Mouse (Mus musculus) bone marrow, adult 2 months (tissue): Measurements from ENCODE around the gene Pias4. TPM values are rescaled to one million over a fixed set of nuclear protein-coding genes. Genes with fewer than 3 reads are reported as not detected.

ENCODE experiments used
- H3K27ac ChIP-seq: fragments of 200-500 bp; 2 replicates; pipeline ENCODE4 v1.5.1; 2012; ENCODE audit warnings: low read depth, mild to moderate bottlenecking, control low read depth, inconsistent platforms, low read length; ENCODE audit not compliant: control insufficient read depth, poor library complexity, insufficient read depth
- H3K4me1 ChIP-seq: fragments of 200-500 bp; 2 replicates; pipeline ENCODE4 v1.6.1; 2011; ENCODE audit warnings: low read length; ENCODE audit not compliant: control insufficient read depth, insufficient read depth
- H3K4me3 ChIP-seq: fragments of 200-500 bp; replicated peaks from 2 replicates; pipeline ENCODE3; 2011; ENCODE audit warnings: mild to moderate bottlenecking, low read depth, low read length, control low read depth; ENCODE audit not compliant: control insufficient read depth
- CTCF ChIP-seq: fragments of 200-500 bp; IDR thresholded peaks from 2 replicates; pipeline ENCODE4 v1.5.1; 2011; ENCODE audit warnings: low read length, control low read depth; ENCODE audit not compliant: control insufficient read depth, insufficient read depth
- POLR2A ChIP-seq: fragments of 200-500 bp; IDR thresholded peaks from 2 replicates; pipeline ENCODE4 v1.6.1; 2011; ENCODE audit warnings: low read depth, mild to moderate bottlenecking, control low read depth, low read length, borderline replicate concordance; ENCODE audit not compliant: control insufficient read depth
- WGBS: fragments of 180-500 bp; shearing (Covaris S2); methylation state at CpG from one replicate; pipeline ENCODE4 v1.1.7; 2018; 5-methylcytosine and 5-hydroxymethylcytosine counted together
- polyA plus RNA-seq: library from polyadenylated mRNA; stranded (reverse); fragments of >200 nt; gene quantifications from 2 replicates; pipeline ENCODE4 v1.2.4, GENCODE M21; 2011; ENCODE audit warnings: low replicate concordance; ENCODE audit not compliant: missing spikeins, insufficient read depth, insufficient read length

Pias4 gene
- polyA plus RNA-seq, 1 experiment: 29.0 TPM

- no peak for TF ChIP-seq POLR2A
- TF ChIP-seq CTCF: no peak
- WGBS: 93% methylated on average over 6 of the region's 6 CpGs
- H3K27ac ChIP-seq: no peak overlapping the region
- H3K4me1 ChIP-seq: no peaks in the 10 kb centered on the region
- no peak overlapping the region for H3K4me3 ChIP-seq
These were observed 54.8 kb downstream of the Pias4 start for GRCm38 (mm10) chr10:81112946-81113345.

- H3K4me1 ChIP-seq: peaks cover 3% of the 10 kb centered on the region; the same call in 1 of the 2 replicates
- under 1% methylated on average over 35 of the region's 35 CpGs for WGBS
- TF ChIP-seq POLR2A (no peak), CTCF (no peak)
These were observed 61.5 kb downstream of the Pias4 start for GRCm38 (mm10) chr10:81106113-81106721.

GRCm38 (mm10) chr10:81105565-81106112, 62.1 kb downstream of the Pias4 start, which contains the start of gene Map2k2:
TSS of gene Map2k2 (plus strand) at chr10:81105915.
- peak within 1 kb of the TSS; percentile 100 for H3K27ac ChIP-seq
- peaks cover 3% of the 10 kb centered on the region; the same call in 1 of the 2 replicates for H3K4me1 ChIP-seq
- TF ChIP-seq CTCF (peak; percentile 10; the same call in 1 of the 2 replicates), POLR2A (peak; percentile 99)
- WGBS: under 1% methylated on average over 56 of the region's 56 CpGs
- peak within 1 kb of the TSS; percentile 85 for H3K4me3 ChIP-seq

More at GRCm38 (mm10) chr10:81106113-81106721, 61.5 kb downstream of the Pias4 start:
- Histone ChIP-seq H3K27ac (peak overlapping the region; percentile 100), H3K4me3 (peak overlapping the region; percentile 85)

Other genes with a start within 250 kb of the Pias4 start
- 10.7 and 29.8 TPM in 2 replicates for gene Lmnb2, start 249.7 kb downstream of the Pias4 start, polyA plus RNA-seq
- gene Gadd45b, start 237.8 kb downstream of the Pias4 start, polyA plus RNA-seq: 6.3 and 17.9 TPM in 2 replicates
- gene Gng7, start 153.0 kb downstream of the Pias4 start, polyA plus RNA-seq: not detected in 2 replicates
- gene Diras1, start 142.3 kb downstream of the Pias4 start, polyA plus RNA-seq: not detected in 2 replicates
- 3.7 and 3.9 TPM in 2 replicates for gene Slc39a3, start 130.5 kb downstream of the Pias4 start, polyA plus RNA-seq
- 26.2 and 52.3 TPM in 2 replicates for gene Sgta, start 107.7 kb downstream of the Pias4 start, polyA plus RNA-seq
- gene Thop1, start 97.9 kb downstream of the Pias4 start, polyA plus RNA-seq: 10.3 and 16.7 TPM in 2 replicates
- 0.87 TPM in 1 of 2 replicates, not detected in the other for gene Creb3l3, start 69.0 kb downstream of the Pias4 start, polyA plus RNA-seq
- 57.6 and 108 TPM in 2 replicates for gene Map2k2, start 62.0 kb downstream of the Pias4 start, polyA plus RNA-seq
- gene Zbtb7a, start 32.7 kb downstream of the Pias4 start, polyA plus RNA-seq: 28.2 and 31.0 TPM in 2 replicates
- gene Eef2, start 8.7 kb upstream of the Pias4 start, polyA plus RNA-seq: 347 and 468 TPM in 2 replicates
- 7.2 and 23.2 TPM in 2 replicates for gene Dapk3, start 15.1 kb upstream of the Pias4 start, polyA plus RNA-seq
- gene 4930442H23Rik, start 15.9 kb upstream of the Pias4 start, polyA plus RNA-seq: not detected in 2 replicates
- not detected in 2 replicates for gene Nmrk2, start 34.1 kb upstream of the Pias4 start, polyA plus RNA-seq
- not detected in 2 replicates for gene Atcay, start 62.9 kb upstream of the Pias4 start, polyA plus RNA-seq
- gene Zfr2, start 65.2 kb upstream of the Pias4 start, polyA plus RNA-seq: 0.32 and 2.5 TPM in 2 replicates
- 11.9 and 18.9 TPM in 2 replicates for gene Matk, start 85.0 kb upstream of the Pias4 start, polyA plus RNA-seq
- gene Mrpl54, start 99.0 kb upstream of the Pias4 start, polyA plus RNA-seq: 34.4 and 75.4 TPM in 2 replicates
- 14.6 and 32.8 TPM in 2 replicates for gene Apba3, start 99.0 kb upstream of the Pias4 start, polyA plus RNA-seq
- 3.0 and 3.4 TPM in 2 replicates for gene Tjp3, start 123.7 kb upstream of the Pias4 start, polyA plus RNA-seq
- gene Pip5k1c, start 125.0 kb upstream of the Pias4 start, polyA plus RNA-seq: 31.2 and 62.2 TPM in 2 replicates
- 24.0 and 36.6 TPM in 2 replicates for gene Cactin, start 153.2 kb upstream of the Pias4 start, polyA plus RNA-seq
- 3.3 and 7.9 TPM in 2 replicates for gene Tbxa2r, start 160.8 kb upstream of the Pias4 start, polyA plus RNA-seq
- gene Gipc3, start 175.3 kb upstream of the Pias4 start, polyA plus RNA-seq: not detected in 2 replicates
- 56.9 and 60.7 TPM in 2 replicates for gene Hmg20b, start 182.6 kb upstream of the Pias4 start, polyA plus RNA-seq
- 11.0 and 14.3 TPM in 2 replicates for gene Mfsd12, start 189.6 kb upstream of the Pias4 start, polyA plus RNA-seq
- 4.5 and 12.3 TPM in 2 replicates for gene 4930404N11Rik, start 197.9 kb upstream of the Pias4 start, polyA plus RNA-seq
- gene Fzr1, start 210.6 kb upstream of the Pias4 start, polyA plus RNA-seq: 126 and 131 TPM in 2 replicates
- 14.6 and 23.0 TPM in 2 replicates for gene Dohh, start 216.5 kb upstream of the Pias4 start, polyA plus RNA-seq
- gene Gm48551, start 216.5 kb upstream of the Pias4 start, polyA plus RNA-seq: 3.4 and 4.3 TPM in 2 replicates
- not detected in 2 replicates for gene Gm48552, start 221.1 kb upstream of the Pias4 start, polyA plus RNA-seq
- 7.9 and 18.0 TPM in 2 replicates for gene Smim24, start 225.1 kb upstream of the Pias4 start, polyA plus RNA-seq